Mouse (Mus musculus): ENCODE results near the gene Borcs6.

Gene Borcs6

GRCm38 (mm10) chr11:69088103-69088855 is 28.8 kb downstream of the Borcs6 start, which contains the start of gene Vamp2:
Gene Vamp2, plus strand, starts transcription at chr11:69088490.
- in situ Hi-C loops (cut with MboI, MseI) = no loop called here

GRCm38 (mm10) chr11:69088856-69089615 is 29.5 kb downstream of the Borcs6 start:
- in situ Hi-C loops (cut with MboI, MseI) = no loop called here

GRCm38 (mm10) chr11:69089616-69090290 is 30.2 kb downstream of the Borcs6 start:
- in situ Hi-C loops (cut with MboI, MseI) = loop anchor here (10.0 kb wide), 2 partner anchors 655 to 895 kb away; partner anchors contain the start of genes Ctdnep1, Elp5 and Pik3r5

- in situ Hi-C loops (cut with MboI, MseI) = loop anchor here (10.0 kb wide), 2 partner anchors 656 to 894 kb away; partner anchors contain the start of genes Ctdnep1, Elp5 and Pik3r5
Measured at GRCm38 (mm10) chr11:69090367-69090766, 30.9 kb downstream of the Borcs6 start.

- in situ Hi-C loops (cut with MboI, MseI) = loop anchor here (10.0 kb wide), 2 partner anchors 657 to 893 kb away; partner anchors contain the start of genes Ctdnep1, Elp5 and Pik3r5
Measured at GRCm38 (mm10) chr11:69091566-69092385, 32.3 kb downstream of the Borcs6 start.

GRCm38 (mm10) chr11:69092386-69092751 is 32.9 kb downstream of the Borcs6 start:
- in situ Hi-C loops (cut with MboI, MseI) = loop anchor here (10.0 kb wide), 2 partner anchors 658 to 892 kb away; partner anchors contain the start of genes Ctdnep1, Elp5 and Pik3r5

- in situ Hi-C loops (cut with MboI, MseI) = loop anchor here (10.0 kb wide), 2 partner anchors 658 to 892 kb away; partner anchors contain the start of genes Ctdnep1, Elp5 and Pik3r5
Measured at GRCm38 (mm10) chr11:69092871-69093270, 33.4 kb downstream of the Borcs6 start.

- in situ Hi-C loops (cut with MboI, MseI) = loop anchor here (10.0 kb wide), 2 partner anchors 659 to 891 kb away; partner anchors contain the start of genes Ctdnep1, Elp5 and Pik3r5
Measured at GRCm38 (mm10) chr11:69093856-69094255, 34.3 kb downstream of the Borcs6 start.

- in situ Hi-C loops (cut with MboI, MseI) = loop anchor here (10.0 kb wide), 2 partner anchors 660 to 890 kb away; partner anchors contain the start of genes Ctdnep1, Elp5 and Pik3r5
Measured at GRCm38 (mm10) chr11:69094697-69095429, 35.3 kb downstream of the Borcs6 start, which contains the start of gene Per1. Gene Per1, plus strand, starts transcription at chr11:69095217.

GRCm38 (mm10) chr11:69095511-69096231 is 36.2 kb downstream of the Borcs6 start:
- in situ Hi-C loops (cut with MboI, MseI) = loop anchor here (10.0 kb wide), 2 partner anchors 661 to 889 kb away; partner anchors contain the start of genes Ctdnep1, Elp5 and Pik3r5

GRCm38 (mm10) chr11:69096360-69096986 is 37.0 kb downstream of the Borcs6 start:
- in situ Hi-C loops (cut with MboI, MseI) = loop anchor here (10.0 kb wide), 2 partner anchors 662 to 888 kb away; partner anchors contain the start of genes Ctdnep1, Elp5 and Pik3r5

- in situ Hi-C loops (cut with MboI, MseI) = loop anchor here (10.0 kb wide), 2 partner anchors 662 to 888 kb away; partner anchors contain the start of genes Ctdnep1, Elp5 and Pik3r5
Measured at GRCm38 (mm10) chr11:69096987-69097900, 37.7 kb downstream of the Borcs6 start.

- in situ Hi-C loops (cut with MboI, MseI) = loop anchor here (10.0 kb wide), 2 partner anchors 663 to 887 kb away; partner anchors contain the start of genes Ctdnep1, Elp5 and Pik3r5
Measured at GRCm38 (mm10) chr11:69098039-69098761, 38.7 kb downstream of the Borcs6 start.

- in situ Hi-C loops (cut with MboI, MseI) = loop anchor here (10.0 kb wide), 2 partner anchors 664 to 886 kb away; partner anchors contain the start of genes Ctdnep1, Elp5 and Pik3r5
Measured at GRCm38 (mm10) chr11:69098762-69099091, 39.2 kb downstream of the Borcs6 start.

GRCm38 (mm10) chr11:69099177-69099914 is 39.8 kb downstream of the Borcs6 start:
- in situ Hi-C loops (cut with MboI, MseI) = loop anchor here (10.0 kb wide), 2 partner anchors 665 to 885 kb away; partner anchors contain the start of genes Ctdnep1, Elp5 and Pik3r5
